Mouse (Mus musculus) MEL-GATA-1-ER (cell line): Measurements from ENCODE around the gene Gm49337.
A peak's percentile ranks its signal among the peaks of the same experiment; 100 is the strongest.
"Not testable (repeated sequence)": the region's sequence is repeated elsewhere in the genome, so short reads cannot be mapped to it uniquely, and the experiment has no call there.

ENCODE experiments used
- DNase-seq: peaks from one replicate; pipeline ENCODE4 v3.0.0-alpha.2; 2012; ENCODE audit warnings: low read depth; ENCODE audit errors: extremely low read depth

Gene Gm49337

GRCm38 (mm10) chr4:116208891-116209290, 35.7 kb downstream of the Gm49337 start:
- no peak for DNase-seq

GRCm38 (mm10) chr4:116215895-116216605, 42.9 kb downstream of the Gm49337 start:
- no peak for DNase-seq

GRCm38 (mm10) chr4:116217046-116217445, 43.9 kb downstream of the Gm49337 start:
- DNase-seq = no peak

- DNase-seq = not testable (repeated sequence)
Observed at GRCm38 (mm10) chr4:116217661-116218060, 44.5 kb downstream of the Gm49337 start.

- no peak for DNase-seq
Observed at GRCm38 (mm10) chr4:116219056-116219455, 45.9 kb downstream of the Gm49337 start.

GRCm38 (mm10) chr4:116220071-116220650, 47.0 kb downstream of the Gm49337 start:
- no peak for DNase-seq

- no peak for DNase-seq
Observed at GRCm38 (mm10) chr4:116220780-116221139, 47.6 kb downstream of the Gm49337 start.

- peak; percentile 94 for DNase-seq
Observed at GRCm38 (mm10) chr4:116221140-116221851, 48.1 kb downstream of the Gm49337 start, which contains the start of gene Pik3r3. Gene Pik3r3, plus strand, starts transcription at chr4:116221618.

GRCm38 (mm10) chr4:116221996-116222842, 49.0 kb downstream of the Gm49337 start:
- no peak for DNase-seq

- no peak for DNase-seq
Observed at GRCm38 (mm10) chr4:116222843-116223119, 49.6 kb downstream of the Gm49337 start.

- no peak for DNase-seq
Observed at GRCm38 (mm10) chr4:116243377-116243776, 70.2 kb downstream of the Gm49337 start.

- no peak for DNase-seq
Observed at GRCm38 (mm10) chr4:116244240-116244639, 71.1 kb downstream of the Gm49337 start.

GRCm38 (mm10) chr4:116245926-116246325, 72.7 kb downstream of the Gm49337 start:
- peak; percentile 30 for DNase-seq

- peak; percentile 27 for DNase-seq
Observed at GRCm38 (mm10) chr4:116249986-116250385, 76.8 kb downstream of the Gm49337 start.

- DNase-seq = no peak
Observed at GRCm38 (mm10) chr4:116268220-116268619, 95.0 kb downstream of the Gm49337 start.

- no peak for DNase-seq
Observed at GRCm38 (mm10) chr4:116282211-116282610, 109.0 kb downstream of the Gm49337 start.

GRCm38 (mm10) chr4:116291561-116291960, 118.4 kb downstream of the Gm49337 start:
- DNase-seq = no peak

- peak; percentile 10 for DNase-seq
Observed at GRCm38 (mm10) chr4:116293296-116293695, 120.1 kb downstream of the Gm49337 start.

- DNase-seq = no peak
Observed at GRCm38 (mm10) chr4:116300878-116301355, 127.7 kb downstream of the Gm49337 start.

GRCm38 (mm10) chr4:116304551-116304950, 131.4 kb downstream of the Gm49337 start:
- DNase-seq = no peak

GRCm38 (mm10) chr4:116317575-116317974, 144.4 kb downstream of the Gm49337 start:
- DNase-seq = no peak

- DNase-seq = no peak
Observed at GRCm38 (mm10) chr4:116322127-116322526, 148.9 kb downstream of the Gm49337 start.
